Mouse (Mus musculus): ENCODE measurements at regions not wholly inside any gene's neighbourhood (a gene's known extent, or its start where the extent isn't known, plus 50 kb on each side); places are given as distances from the start of the nearest gene placed in this dataset.

DNA sequence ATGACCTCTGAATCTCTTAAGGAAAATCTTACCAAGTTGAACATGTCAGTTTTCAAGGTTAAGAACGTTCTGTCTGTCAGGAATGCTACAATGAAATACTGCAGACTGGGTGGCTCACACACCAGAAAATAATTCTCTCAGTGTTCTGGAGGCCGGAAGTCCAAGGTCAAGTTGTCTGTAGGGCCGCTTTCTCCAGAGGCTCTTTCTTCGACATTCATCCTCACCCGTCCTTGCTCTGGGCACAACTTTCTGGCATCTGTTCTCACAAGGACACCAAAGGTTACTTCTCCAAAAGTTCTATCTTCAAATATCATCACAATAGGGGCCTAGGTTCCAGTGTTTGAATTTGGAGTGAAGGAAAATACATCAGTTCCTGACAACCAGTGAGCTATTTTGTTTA lies 239.2 kb downstream of the Kcnrg start:
- no peak overlapping the region for H3K4me2 ChIP-seq (replicated peaks; ENCODE audit: low read depth)
- no peaks in the 10 kb centered on the region for H3K9me3 ChIP-seq (ENCODE audit: control insufficient read depth, low read length)
- H3K4me3 ChIP-seq (ENCODE audit: low read depth, low read length): no peak overlapping the region
- ATAC-seq (ENCODE audit: low FRiP score, low TSS enrichment) (no peak), DNase-seq (ENCODE audit: low spot score) (no peak)
- no peaks in the 10 kb centered on the region for H3K36me3 ChIP-seq (ENCODE audit: control insufficient read depth, insufficient read depth, low read length)
- no peak overlapping the region for H3K9ac ChIP-seq (ENCODE audit: low read length)
- no peak overlapping the region for H3K27ac ChIP-seq (replicated peaks)
- no peaks in the 10 kb centered on the region for H3K4me1 ChIP-seq (replicated peaks; ENCODE audit: control insufficient read depth, insufficient read depth)
- no peaks in the 10 kb centered on the region for H3K27me3 ChIP-seq (ENCODE audit: control insufficient read depth, insufficient read depth, low read length)
- no peak for TF ChIP-seq EP300 (optimal IDR thresholded peaks at IDR 0.05)
- no peak for TF ChIP-seq CTCF (IDR thresholded peaks at IDR 0.05; ENCODE audit: low read depth)
- 66% methylated on average over 5 of the region's 5 CpGs for WGBS

DNA sequence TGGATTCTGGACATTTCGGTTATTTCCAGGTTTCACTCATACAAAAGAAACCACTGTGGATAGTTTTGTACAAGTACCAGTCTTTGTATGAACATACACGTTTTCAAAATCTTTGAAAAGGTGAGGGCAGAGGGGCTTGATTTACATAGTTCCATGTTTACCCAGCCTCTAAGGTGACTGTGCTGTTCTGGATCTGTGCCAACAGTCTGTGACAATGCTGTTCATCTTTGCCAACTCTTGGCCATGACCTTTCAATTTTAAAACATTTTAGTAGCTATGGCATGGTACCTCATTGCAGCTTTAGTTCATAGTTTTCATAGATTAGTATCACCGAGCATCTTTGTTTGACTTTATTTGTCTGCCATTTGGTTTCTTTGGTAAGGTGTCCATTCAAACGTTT lies 243.0 kb downstream of the Kcnrg start:
- H3K4me3 ChIP-seq (ENCODE audit: low read depth, low read length): no peak overlapping the region
- H3K36me3 ChIP-seq (ENCODE audit: control insufficient read depth, insufficient read depth, low read length): no peaks in the 10 kb centered on the region
- WGBS: 67% methylated on average over 4 of the region's 4 CpGs
- no peak overlapping the region for H3K4me2 ChIP-seq (replicated peaks; ENCODE audit: low read depth)
- no peaks in the 10 kb centered on the region for H3K4me1 ChIP-seq (replicated peaks; ENCODE audit: control insufficient read depth, insufficient read depth)
- ATAC-seq (ENCODE audit: low FRiP score, low TSS enrichment) (no peak), DNase-seq (ENCODE audit: low spot score) (no peak)
- no peak for TF ChIP-seq CTCF (IDR thresholded peaks at IDR 0.05; ENCODE audit: low read depth)
- TF ChIP-seq EP300 (optimal IDR thresholded peaks at IDR 0.05): no peak
- no peak overlapping the region for H3K27ac ChIP-seq (replicated peaks)
- no peaks in the 10 kb centered on the region for H3K27me3 ChIP-seq (ENCODE audit: control insufficient read depth, insufficient read depth, low read length)
- H3K9me3 ChIP-seq (ENCODE audit: control insufficient read depth, low read length): no peaks in the 10 kb centered on the region
- H3K9ac ChIP-seq (ENCODE audit: low read length): no peak overlapping the region

DNA sequence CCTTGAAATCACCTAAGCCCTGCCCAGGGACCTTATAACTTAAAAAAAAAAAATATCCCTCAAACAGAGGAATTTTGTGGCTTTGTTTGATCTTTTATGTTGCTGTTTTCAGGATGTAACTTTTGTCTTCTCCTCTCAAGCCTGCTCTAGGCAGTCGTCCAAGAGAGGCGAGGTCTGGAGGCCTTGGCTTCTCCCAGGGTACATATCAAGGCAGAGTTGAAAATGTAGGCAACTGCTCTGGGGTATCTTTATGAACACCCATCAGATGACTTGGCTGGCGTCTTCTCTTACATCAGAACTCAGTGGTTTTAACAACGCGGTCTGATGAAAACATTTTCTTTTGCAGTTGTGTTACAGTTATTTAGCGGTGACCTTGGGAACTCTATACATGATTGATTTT lies 250.4 kb downstream of the Kcnrg start:
- Histone ChIP-seq H3K27me3 (ENCODE audit: control insufficient read depth, insufficient read depth, low read length) (no peaks in the 10 kb centered on the region), H3K36me3 (ENCODE audit: control insufficient read depth, insufficient read depth, low read length) (no peaks in the 10 kb centered on the region), H3K4me1 (replicated peaks; ENCODE audit: control insufficient read depth, insufficient read depth) (no peaks in the 10 kb centered on the region), H3K27ac (replicated peaks) (no peak overlapping the region), H3K9me3 (ENCODE audit: control insufficient read depth, low read length) (no peaks in the 10 kb centered on the region), H3K4me3 (ENCODE audit: low read depth, low read length) (no peak overlapping the region), H3K9ac (ENCODE audit: low read length) (no peak overlapping the region), H3K4me2 (replicated peaks; ENCODE audit: low read depth) (no peak overlapping the region)
- WGBS: 66% methylated on average over 6 of the region's 6 CpGs
- DNase-seq (ENCODE audit: low spot score) (no peak), ATAC-seq (ENCODE audit: low FRiP score, low TSS enrichment) (no peak)
- TF ChIP-seq EP300 (optimal IDR thresholded peaks at IDR 0.05) (no peak), CTCF (IDR thresholded peaks at IDR 0.05; ENCODE audit: low read depth) (no peak)

DNA sequence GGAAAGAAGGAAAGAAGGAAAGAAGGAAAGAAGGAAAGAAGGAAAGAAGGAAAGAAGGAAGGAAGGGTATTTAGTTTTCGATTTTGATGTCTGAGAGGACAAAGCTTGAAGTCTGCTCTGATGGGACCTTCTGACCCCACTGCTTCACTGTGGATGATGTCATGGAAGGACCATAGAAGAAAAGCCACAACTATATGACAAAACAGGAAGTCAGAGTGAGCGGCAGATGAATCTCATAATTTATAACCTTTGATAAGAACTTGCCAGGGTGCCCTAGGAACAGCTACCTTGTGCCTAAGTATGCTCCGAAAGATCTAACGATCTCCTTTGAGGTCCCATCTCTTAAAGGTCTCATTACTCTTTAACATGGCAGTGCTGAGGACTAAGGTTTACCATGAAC lies 253.4 kb downstream of the Kcnrg start:
- Histone ChIP-seq H3K9me3 (ENCODE audit: control insufficient read depth, low read length) (no peaks in the 10 kb centered on the region), H3K9ac (ENCODE audit: low read length) (no peak overlapping the region), H3K4me2 (replicated peaks; ENCODE audit: low read depth) (no peak overlapping the region), H3K4me3 (ENCODE audit: low read depth, low read length) (no peak overlapping the region), H3K4me1 (replicated peaks; ENCODE audit: control insufficient read depth, insufficient read depth) (no peaks in the 10 kb centered on the region), H3K36me3 (ENCODE audit: control insufficient read depth, insufficient read depth, low read length) (no peaks in the 10 kb centered on the region), H3K27me3 (ENCODE audit: control insufficient read depth, insufficient read depth, low read length) (no peaks in the 10 kb centered on the region), H3K27ac (replicated peaks) (no peak overlapping the region)
- DNase-seq (ENCODE audit: low spot score): no peak
- no peak for ATAC-seq (ENCODE audit: low FRiP score, low TSS enrichment)
- TF ChIP-seq CTCF (IDR thresholded peaks at IDR 0.05; ENCODE audit: low read depth): no peak
- TF ChIP-seq EP300 (optimal IDR thresholded peaks at IDR 0.05): no peak
- WGBS: 95% methylated on average over 4 of the region's 4 CpGs

DNA sequence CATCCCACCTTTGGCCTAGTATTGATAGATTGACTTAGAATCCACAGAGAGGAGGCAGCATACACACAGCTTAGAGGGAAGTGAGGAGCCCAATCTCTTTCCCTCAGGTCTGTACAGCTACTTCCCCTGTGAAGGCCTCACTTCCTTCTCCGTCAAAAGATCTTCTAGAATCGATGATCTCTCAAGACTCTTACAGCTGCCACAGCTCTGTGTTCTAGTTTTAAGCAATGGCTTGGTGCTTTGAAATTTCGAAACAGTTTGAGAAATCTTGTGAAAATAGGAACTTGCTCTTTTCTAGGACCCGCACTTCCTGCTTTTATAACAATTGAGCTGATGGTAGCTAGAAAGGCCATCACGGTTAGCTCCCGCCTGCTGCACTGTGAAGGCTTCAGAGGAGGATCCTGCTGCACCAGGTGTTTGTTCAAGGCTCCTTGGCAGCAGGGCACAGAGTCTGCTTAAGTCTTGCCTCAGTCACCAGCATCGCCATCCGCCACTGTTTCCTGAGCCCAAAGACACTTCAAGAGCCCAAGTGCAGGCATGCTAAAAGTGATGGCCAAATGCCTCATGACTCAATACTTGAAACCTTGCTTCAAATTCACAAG lies 254.2 kb downstream of the Kcnrg start:
- DNase-seq (ENCODE audit: low spot score) (no peak), ATAC-seq (ENCODE audit: low FRiP score, low TSS enrichment) (no peak)
- H3K9me3 ChIP-seq (ENCODE audit: control insufficient read depth, low read length): no peaks in the 10 kb centered on the region
- H3K4me2 ChIP-seq (replicated peaks; ENCODE audit: low read depth): no peak overlapping the region
- no peaks in the 10 kb centered on the region for H3K4me1 ChIP-seq (replicated peaks; ENCODE audit: control insufficient read depth, insufficient read depth)
- no peaks in the 10 kb centered on the region for H3K27me3 ChIP-seq (ENCODE audit: control insufficient read depth, insufficient read depth, low read length)
- no peak overlapping the region for H3K4me3 ChIP-seq (ENCODE audit: low read depth, low read length)
- H3K36me3 ChIP-seq (ENCODE audit: control insufficient read depth, insufficient read depth, low read length): no peaks in the 10 kb centered on the region
- WGBS: 82% methylated on average over 8 of the region's 8 CpGs
- H3K9ac ChIP-seq (ENCODE audit: low read length): no peak overlapping the region
- no peak overlapping the region for H3K27ac ChIP-seq (replicated peaks)
- TF ChIP-seq CTCF (IDR thresholded peaks at IDR 0.05; ENCODE audit: low read depth) (no peak), EP300 (optimal IDR thresholded peaks at IDR 0.05) (no peak)

DNA sequence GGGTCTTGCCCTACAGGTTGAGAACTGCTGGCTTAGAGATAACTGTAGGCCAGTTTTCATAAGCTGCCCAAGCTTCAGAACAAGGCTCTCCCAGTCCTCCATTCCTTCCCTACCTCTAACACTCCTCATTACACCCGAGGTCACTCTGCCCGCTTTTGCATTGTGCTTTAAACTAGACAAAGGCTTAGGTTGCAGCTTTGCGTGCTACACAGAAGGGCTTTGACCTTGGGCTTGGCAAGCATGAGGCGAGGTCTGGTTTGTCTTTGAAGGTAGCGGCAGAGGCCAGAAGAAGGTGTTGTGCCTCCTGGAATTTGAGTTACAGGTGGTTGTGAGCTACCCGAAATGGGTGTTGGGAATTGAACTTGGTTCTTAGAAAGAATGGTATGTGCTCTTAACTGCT lies 255.7 kb downstream of the Kcnrg start:
- H3K9me3 ChIP-seq (ENCODE audit: control insufficient read depth, low read length): no peaks in the 10 kb centered on the region
- no peak overlapping the region for H3K4me3 ChIP-seq (ENCODE audit: low read depth, low read length)
- no peak overlapping the region for H3K4me2 ChIP-seq (replicated peaks; ENCODE audit: low read depth)
- no peaks in the 10 kb centered on the region for H3K36me3 ChIP-seq (ENCODE audit: control insufficient read depth, insufficient read depth, low read length)
- no peak overlapping the region for H3K9ac ChIP-seq (ENCODE audit: low read length)
- no peaks in the 10 kb centered on the region for H3K27me3 ChIP-seq (ENCODE audit: control insufficient read depth, insufficient read depth, low read length)
- no peak for TF ChIP-seq EP300 (optimal IDR thresholded peaks at IDR 0.05)
- TF ChIP-seq CTCF (IDR thresholded peaks at IDR 0.05; ENCODE audit: low read depth): no peak
- DNase-seq (ENCODE audit: low spot score) (no peak), ATAC-seq (ENCODE audit: low FRiP score, low TSS enrichment) (no peak)
- no peak overlapping the region for H3K27ac ChIP-seq (replicated peaks)
- WGBS: 77% methylated on average over 6 of the region's 6 CpGs
- no peaks in the 10 kb centered on the region for H3K4me1 ChIP-seq (replicated peaks; ENCODE audit: control insufficient read depth, insufficient read depth)

Measured in stomach, postnatal 0 days (tissue).